Mouse (Mus musculus): Measurements from ENCODE around the gene Casc1. TPM values are rescaled to one million over a fixed set of nuclear protein-coding genes. Genes with fewer than 3 reads are reported as not detected.

Casc1 gene
- total and polyA plus RNA-seq, 3 experiments = 0.15 to 0.22 TPM; not detected in 1

- Histone ChIP-seq H3K9me3 (replicated peaks; ENCODE audit: insufficient read depth, low read length) (no peaks in the 10 kb centered on the region), H3K4me1 (ENCODE audit: control insufficient read depth in 1 of 2, insufficient read depth in 2 of 2, low read length in 2 of 2) (peaks cover 0 to 2% of the 10 kb centered on the region in 2 experiments; a peak in 1 of 4 replicates), H3K9ac (ENCODE audit: control insufficient read depth, low read depth, low read length, poor library complexity, severe bottlenecking) (no peak overlapping the region), H3K27me3 (ENCODE audit: control insufficient read depth in 1 of 2, insufficient read depth in 2 of 2, low read length in 2 of 2) (no peaks in the 10 kb centered on the region; a peak in 1 of 4 replicates), H3K4me3 (ENCODE audit: control insufficient read depth in 1 of 2, insufficient read depth in 1 of 2, low read depth in 2 of 2, low read length in 2 of 2) (no peak overlapping the region), H3K36me3 (ENCODE audit: control insufficient read depth in 1 of 2, insufficient read depth in 2 of 2, low read length in 2 of 2) (no peaks in the 10 kb centered on the region), H3K79me2 (ENCODE audit: control insufficient read depth, insufficient read depth, low read length, poor library complexity) (no peaks in the 10 kb centered on the region), H3K27ac (ENCODE audit: control insufficient read depth, low read depth, low read length) (no peak overlapping the region)
- DNase-seq (ENCODE audit: low read depth, low spot score) = peak; percentile 76
- TF ChIP-seq CTCF (IDR thresholded peaks at IDR 0.05 in 2 of 3, conservative IDR thresholded peaks at IDR 0.05 in 1 of 3; ENCODE audit: control insufficient read depth in 1 of 3, insufficient read depth in 1 of 3, low read depth in 2 of 3, low read length in 3 of 3, poor library complexity in 1 of 3, severe bottlenecking in 1 of 3) (peak; percentile 74 to 88 (median 79)), ZC3H11A (IDR thresholded peaks at IDR 0.05; ENCODE audit: low read depth, low read length) (peak; percentile 74), MAZ (IDR thresholded peaks at IDR 0.05; ENCODE audit: low read depth, low read length) (no peak), SMC3 (IDR thresholded peaks at IDR 0.05; ENCODE audit: low read depth, low read length) (peak; percentile 93), EP300 (IDR thresholded peaks at IDR 0.05; ENCODE audit: low read depth in 1 of 2, low read length in 2 of 2) (no peak), RAD21 (IDR thresholded peaks at IDR 0.05; ENCODE audit: low read depth, low read length) (peak; percentile 86)
Observed at GRCm38 (mm10) chr6:145179665-145180064, 31.1 kb downstream of the Casc1 start.

DNA sequence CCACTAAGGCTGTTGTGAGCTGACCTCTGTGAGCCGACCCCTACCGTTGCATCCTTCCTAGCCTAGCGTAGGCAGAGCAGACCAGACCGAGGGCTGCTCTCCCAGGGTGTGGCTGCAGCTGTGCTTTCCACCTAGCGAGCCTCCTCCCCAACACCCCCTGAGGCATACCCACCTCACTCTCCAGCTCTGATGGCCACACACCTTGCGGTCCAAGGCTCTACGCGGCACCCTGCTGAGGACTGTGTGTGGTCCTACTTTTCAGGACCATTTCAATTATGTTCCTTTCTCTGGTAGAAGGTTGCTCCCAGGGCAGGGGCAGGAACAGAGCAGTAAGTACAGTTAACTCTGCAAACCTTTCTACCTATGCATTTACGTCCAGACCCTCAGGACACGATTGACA lies 34.3 kb downstream of the Casc1 start:
- TF ChIP-seq MYB (IDR thresholded peaks at IDR 0.05; ENCODE audit: low read depth, low read length) = no peak
- no peak for TF ChIP-seq ZC3H11A (IDR thresholded peaks at IDR 0.05; ENCODE audit: low read depth, low read length)
- TF ChIP-seq ZMIZ1 (IDR thresholded peaks at IDR 0.05; ENCODE audit: low read depth, low read length) = no peak
- TF ChIP-seq SMC3 (IDR thresholded peaks at IDR 0.05; ENCODE audit: low read depth, low read length) = no peak
- no peak for TF ChIP-seq NRF1 (IDR thresholded peaks at IDR 0.05; ENCODE audit: insufficient read depth, low read depth, low read length, poor library complexity, severe bottlenecking)
- TF ChIP-seq GATA1 (IDR thresholded peaks at IDR 0.05; ENCODE audit: low read depth, low read length) = no peak
- no peak for TF ChIP-seq CTCF (IDR thresholded peaks at IDR 0.05 in 2 of 3, conservative IDR thresholded peaks at IDR 0.05 in 1 of 3; ENCODE audit: control insufficient read depth in 1 of 3, insufficient read depth in 1 of 3, low read depth in 2 of 3, low read length in 3 of 3, poor library complexity in 1 of 3, severe bottlenecking in 1 of 3)
- TF ChIP-seq MAFK (IDR thresholded peaks at IDR 0.05; ENCODE audit: borderline replicate concordance, low read depth, low read length) = no peak
- TF ChIP-seq TAL1 (IDR thresholded peaks at IDR 0.05; ENCODE audit: low read length) = no peak
- TF ChIP-seq RAD21 (IDR thresholded peaks at IDR 0.05; ENCODE audit: low read depth, low read length) = no peak
- no peak for TF ChIP-seq BHLHE40 (IDR thresholded peaks at IDR 0.05; ENCODE audit: borderline replicate concordance, low read depth, low read length)
- no peak for TF ChIP-seq USF1 (IDR thresholded peaks at IDR 0.05; ENCODE audit: low read depth, low read length)
- TF ChIP-seq TCF12 (IDR thresholded peaks at IDR 0.05; ENCODE audit: low read depth, low read length) = no peak
- TF ChIP-seq KAT2A (conservative IDR thresholded peaks at IDR 0.05; ENCODE audit: low read depth, low read length) = no peak
- TF ChIP-seq TBP (IDR thresholded peaks at IDR 0.05; ENCODE audit: low read depth, low read length) = no peak
- no peak for TF ChIP-seq MXI1 (IDR thresholded peaks at IDR 0.05; ENCODE audit: low read depth, low read length)
- no peak for TF ChIP-seq GABPA (IDR thresholded peaks at IDR 0.05; ENCODE audit: low read depth, low read length)
- TF ChIP-seq SIN3A (IDR thresholded peaks at IDR 0.05; ENCODE audit: low read length) = no peak
- TF ChIP-seq ZKSCAN1 (IDR thresholded peaks at IDR 0.05; ENCODE audit: low read depth, low read length) = no peak
- no peak for TF ChIP-seq CHD1 (IDR thresholded peaks at IDR 0.05; ENCODE audit: low read depth, low read length)
- H3K36me3 ChIP-seq (ENCODE audit: control insufficient read depth in 1 of 2, insufficient read depth in 2 of 2, low read length in 2 of 2) = peaks cover 0 to 1% of the 10 kb centered on the region in 2 experiments; a peak in 1 of 4 replicates
- H3K4me3 ChIP-seq (ENCODE audit: control insufficient read depth in 1 of 2, insufficient read depth in 1 of 2, low read depth in 2 of 2, low read length in 2 of 2) = no peak overlapping the region
- no peaks in the 10 kb centered on the region for H3K79me2 ChIP-seq (ENCODE audit: control insufficient read depth, insufficient read depth, low read length, poor library complexity)
- no peak overlapping the region for H3K27ac ChIP-seq (ENCODE audit: control insufficient read depth, low read depth, low read length)
- no peak for DNase-seq (ENCODE audit: low read depth, low spot score)
- no peaks in the 10 kb centered on the region for H3K9me3 ChIP-seq (replicated peaks; ENCODE audit: insufficient read depth, low read length)
- H3K27me3 ChIP-seq (ENCODE audit: control insufficient read depth in 1 of 2, insufficient read depth in 2 of 2, low read length in 2 of 2) = no peaks in the 10 kb centered on the region; a peak in 1 of 4 replicates
- H3K4me1 ChIP-seq (ENCODE audit: control insufficient read depth in 1 of 2, insufficient read depth in 2 of 2, low read length in 2 of 2) = no peaks in the 10 kb centered on the region
- no peak overlapping the region for H3K9ac ChIP-seq (ENCODE audit: control insufficient read depth, low read depth, low read length, poor library complexity, severe bottlenecking)
